Mouse (Mus musculus): ENCODE measurements at regions not wholly inside any gene's neighbourhood (a gene's known extent, or its start where the extent isn't known, plus 50 kb on each side); places are given as distances from the start of the nearest gene placed in this dataset.
"Not testable (repeated sequence)": the region's sequence is repeated elsewhere in the genome, so short reads cannot be mapped to it uniquely, and the experiment has no call there.

- no peak for ATAC-seq (ENCODE audit: low FRiP score)
Observed at GRCm38 (mm10) chr17:27299297-27299696, 95.0 kb upstream of the Lemd2 start.

DNA sequence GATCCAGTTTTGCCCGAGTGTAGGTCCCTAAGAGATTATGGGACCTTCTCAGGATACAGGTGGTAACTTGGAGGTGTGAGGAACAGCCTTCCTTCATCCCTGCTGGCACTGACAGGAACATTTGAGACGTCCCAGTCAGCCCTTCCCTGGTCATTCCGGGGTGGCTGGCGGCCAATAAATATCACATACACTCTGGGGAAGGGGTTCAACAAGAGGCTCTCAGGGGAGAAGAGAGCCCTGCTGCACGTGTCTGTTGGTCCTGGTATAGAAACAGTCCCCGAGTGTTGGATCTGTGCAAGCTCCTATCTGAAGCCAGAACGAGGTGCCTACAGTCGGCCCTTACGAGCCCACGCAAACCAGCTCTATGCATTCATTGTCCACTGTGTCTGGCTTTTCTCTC lies 94.1 kb upstream of the Lemd2 start:
- no peak for ATAC-seq (ENCODE audit: low FRiP score)
- no peaks in the 10 kb centered on the region for H3K27me3 ChIP-seq
- no peak overlapping the region for H3K27ac ChIP-seq
- H3K36me3 ChIP-seq = no peaks in the 10 kb centered on the region
- no peak overlapping the region for H3K4me3 ChIP-seq
- peaks cover 3% of the 10 kb centered on the region; the same call in 1 of the 2 replicates for H3K4me1 ChIP-seq
- H3K4me2 ChIP-seq (replicated peaks) = no peak overlapping the region
- H3K9ac ChIP-seq = no peak overlapping the region
- WGBS = 83% methylated on average over 10 of the region's 10 CpGs
- H3K9me3 ChIP-seq (replicated peaks) = peaks cover 8% of the 10 kb centered on the region

More at GRCm38 (mm10) chr17:27299297-27299696, 95.0 kb upstream of the Lemd2 start:
- H3K4me2 ChIP-seq (replicated peaks) = no peak overlapping the region
- no peaks in the 10 kb centered on the region for H3K36me3 ChIP-seq
- 78% methylated on average over 4 of the region's 4 CpGs for WGBS
- H3K4me3 ChIP-seq = no peak overlapping the region
- H3K9ac ChIP-seq = no peak overlapping the region
- H3K27me3 ChIP-seq = 0 out of 2 replicates have a peak, but pooled peaks cover 3% of the 10 kb centered on the region
- H3K4me1 ChIP-seq = peaks cover 3% of the 10 kb centered on the region; the same call in 1 of the 2 replicates
- H3K9me3 ChIP-seq (replicated peaks) = peaks cover 8% of the 10 kb centered on the region
- no peak overlapping the region for H3K27ac ChIP-seq

DNA sequence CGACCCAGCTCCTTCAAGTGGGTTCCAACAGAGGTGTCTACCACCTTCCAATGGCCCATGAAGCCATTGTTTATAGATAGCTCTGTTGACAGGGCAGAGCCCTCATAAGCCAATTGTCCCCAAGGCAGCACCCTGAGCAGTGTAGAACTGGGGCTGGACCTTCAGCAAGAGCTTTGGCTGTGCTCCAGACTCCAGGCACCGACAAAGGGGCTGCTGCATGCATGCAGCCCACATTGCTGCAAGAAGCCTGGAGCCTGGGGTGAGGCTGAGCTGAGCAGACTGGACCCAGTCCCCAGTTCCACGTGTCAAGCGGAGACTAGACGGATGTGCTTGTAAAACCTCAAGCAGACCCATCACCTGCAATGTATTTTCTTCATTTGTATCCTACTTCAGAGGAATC lies 91.9 kb upstream of the Lemd2 start:
- no peaks in the 10 kb centered on the region for H3K27me3 ChIP-seq
- H3K9ac ChIP-seq = no peak overlapping the region
- no peak for ATAC-seq (ENCODE audit: low FRiP score)
- WGBS = 86% methylated on average over 5 of the region's 5 CpGs
- H3K4me2 ChIP-seq (replicated peaks) = no peak overlapping the region
- H3K9me3 ChIP-seq (replicated peaks) = peaks cover 8% of the 10 kb centered on the region
- 0 out of 2 replicates have a peak, but pooled peaks cover 7% of the 10 kb centered on the region for H3K4me1 ChIP-seq
- no peak overlapping the region for H3K27ac ChIP-seq
- H3K36me3 ChIP-seq = no peaks in the 10 kb centered on the region
- H3K4me3 ChIP-seq = no peak overlapping the region

- Histone ChIP-seq H3K9ac (no peak overlapping the region), H3K4me2 (replicated peaks) (no peak overlapping the region), H3K36me3 (no peaks in the 10 kb centered on the region), H3K4me3 (no peak overlapping the region), H3K4me1 (0 out of 2 replicates have a peak, but pooled peaks cover 7% of the 10 kb centered on the region), H3K27me3 (no peaks in the 10 kb centered on the region), H3K9me3 (replicated peaks) (peaks cover 19% of the 10 kb centered on the region), H3K27ac (no peak overlapping the region)
- 59% methylated on average over 5 of the region's 5 CpGs for WGBS
- no peak for ATAC-seq (ENCODE audit: low FRiP score)
Observed at GRCm38 (mm10) chr17:27294208-27294604, 89.9 kb upstream of the Lemd2 start.

DNA sequence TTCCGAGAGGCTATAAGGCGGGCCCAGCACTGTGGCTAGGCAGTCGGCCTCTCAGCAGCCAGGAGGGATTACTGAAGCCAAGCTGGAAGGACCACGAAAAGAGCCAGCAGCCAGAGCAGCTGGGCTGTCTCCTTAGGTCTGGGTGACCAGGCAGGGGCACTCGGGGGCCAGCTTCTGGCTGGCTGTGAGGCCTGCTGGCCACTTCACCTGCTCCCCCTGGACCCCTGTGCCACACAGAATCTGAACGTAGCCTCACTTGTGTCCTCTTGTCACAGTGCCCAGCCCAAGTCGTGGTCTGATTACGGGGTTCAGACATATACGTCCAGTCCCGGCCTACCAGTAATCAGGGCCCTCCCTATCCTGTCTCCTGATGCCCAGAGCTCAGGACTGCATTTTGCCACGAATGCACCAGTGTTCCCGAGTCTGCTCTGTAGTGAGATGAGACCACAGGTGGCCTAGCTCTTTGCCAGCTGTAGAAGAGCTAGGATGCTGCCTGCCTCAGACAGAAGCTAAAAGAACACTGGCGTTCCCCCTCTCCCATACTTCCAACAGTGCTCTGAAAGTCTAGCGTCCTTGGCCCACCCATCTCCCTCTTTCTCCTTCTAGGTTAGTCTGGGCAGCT lies 89.4 kb upstream of the Lemd2 start:
- Histone ChIP-seq H3K4me2 (replicated peaks) (no peak overlapping the region), H3K27ac (no peak overlapping the region), H3K9ac (no peak overlapping the region), H3K9me3 (replicated peaks) (peaks cover 19% of the 10 kb centered on the region), H3K4me1 (0 out of 2 replicates have a peak, but pooled peaks cover 7% of the 10 kb centered on the region), H3K4me3 (no peak overlapping the region), H3K36me3 (no peaks in the 10 kb centered on the region), H3K27me3 (no peaks in the 10 kb centered on the region)
- WGBS = 85% methylated on average over 14 of the region's 14 CpGs
- ATAC-seq (ENCODE audit: low FRiP score) = no peak

GRCm38 (mm10) chr17:27291673-27292072 lies 87.4 kb upstream of the Lemd2 start:
- Histone ChIP-seq H3K4me3 (no peak overlapping the region), H3K27me3 (no peaks in the 10 kb centered on the region), H3K9me3 (replicated peaks) (peaks cover 18% of the 10 kb centered on the region), H3K27ac (no peak overlapping the region), H3K9ac (no peak overlapping the region), H3K4me1 (0 out of 2 replicates have a peak, but pooled peaks cover 7% of the 10 kb centered on the region), H3K36me3 (no peaks in the 10 kb centered on the region), H3K4me2 (replicated peaks) (no peak overlapping the region)
- ATAC-seq (ENCODE audit: low FRiP score) = no peak
- WGBS = 77% methylated on average over 10 of the region's 10 CpGs

DNA sequence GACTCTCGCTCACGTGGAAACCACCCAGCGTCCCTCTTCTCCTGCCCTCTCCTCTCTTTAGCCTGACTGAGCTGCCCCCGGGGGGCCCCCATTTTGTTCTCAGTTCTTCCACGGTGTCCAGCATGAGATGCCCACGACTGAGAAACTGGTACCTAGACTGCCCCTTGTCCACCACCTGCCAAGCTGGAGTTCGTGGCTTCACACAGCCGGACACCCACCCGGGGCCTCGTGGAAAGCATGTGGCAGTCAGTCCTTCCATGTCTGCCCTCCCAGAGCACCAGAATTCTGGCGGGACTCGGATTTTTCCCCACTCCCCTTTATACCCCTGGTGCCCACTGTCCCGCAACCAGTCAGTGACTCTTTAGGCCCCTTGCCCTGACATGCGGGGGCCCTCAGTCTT lies 86.9 kb upstream of the Lemd2 start:
- no peaks in the 10 kb centered on the region for H3K27me3 ChIP-seq
- no peaks in the 10 kb centered on the region for H3K36me3 ChIP-seq
- no peak overlapping the region for H3K4me2 ChIP-seq (replicated peaks)
- no peak overlapping the region for H3K27ac ChIP-seq
- H3K4me3 ChIP-seq = no peak overlapping the region
- H3K9me3 ChIP-seq (replicated peaks) = peaks cover 13% of the 10 kb centered on the region
- 89% methylated on average over 14 of the region's 14 CpGs for WGBS
- no peak for ATAC-seq (ENCODE audit: low FRiP score)
- no peak overlapping the region for H3K9ac ChIP-seq
- 0 out of 2 replicates have a peak, but pooled peaks cover 7% of the 10 kb centered on the region for H3K4me1 ChIP-seq

GRCm38 (mm10) chr17:27290311-27290710 lies 86.0 kb upstream of the Lemd2 start:
- WGBS = 94% methylated on average over 16 of the region's 16 CpGs
- H3K9me3 ChIP-seq (replicated peaks) = peaks cover 11% of the 10 kb centered on the region
- H3K27ac ChIP-seq = no peak overlapping the region
- no peak for ATAC-seq (ENCODE audit: low FRiP score)
- H3K36me3 ChIP-seq = no peaks in the 10 kb centered on the region
- H3K27me3 ChIP-seq = no peaks in the 10 kb centered on the region
- H3K9ac ChIP-seq = no peak overlapping the region
- 0 out of 2 replicates have a peak, but pooled peaks cover 7% of the 10 kb centered on the region for H3K4me1 ChIP-seq
- no peak overlapping the region for H3K4me2 ChIP-seq (replicated peaks)
- no peak overlapping the region for H3K4me3 ChIP-seq

DNA sequence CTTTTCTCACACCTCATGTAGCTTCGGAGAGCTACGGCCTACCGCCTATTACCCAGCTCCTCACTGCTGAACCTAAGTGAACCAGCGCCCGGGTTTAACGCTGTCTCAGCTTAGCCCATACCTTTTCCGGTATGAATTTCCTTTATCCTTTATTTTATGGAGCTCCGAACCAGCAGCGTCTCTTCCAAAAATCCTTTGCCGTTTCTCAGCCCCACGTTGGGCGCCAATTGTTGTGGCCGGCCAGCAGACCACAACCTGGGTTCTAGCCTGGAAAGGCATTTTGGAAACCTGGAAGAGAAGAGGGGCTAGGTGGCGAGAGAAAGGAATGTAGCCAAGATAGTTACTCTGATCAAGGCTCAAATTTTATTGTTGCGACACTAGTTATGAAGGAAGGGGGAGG lies 85.5 kb upstream of the Lemd2 start:
- not testable (repeated sequence) for H3K27ac ChIP-seq, H3K27me3 ChIP-seq
- WGBS = 96% methylated on average over 14 of the region's 15 CpGs

DNA sequence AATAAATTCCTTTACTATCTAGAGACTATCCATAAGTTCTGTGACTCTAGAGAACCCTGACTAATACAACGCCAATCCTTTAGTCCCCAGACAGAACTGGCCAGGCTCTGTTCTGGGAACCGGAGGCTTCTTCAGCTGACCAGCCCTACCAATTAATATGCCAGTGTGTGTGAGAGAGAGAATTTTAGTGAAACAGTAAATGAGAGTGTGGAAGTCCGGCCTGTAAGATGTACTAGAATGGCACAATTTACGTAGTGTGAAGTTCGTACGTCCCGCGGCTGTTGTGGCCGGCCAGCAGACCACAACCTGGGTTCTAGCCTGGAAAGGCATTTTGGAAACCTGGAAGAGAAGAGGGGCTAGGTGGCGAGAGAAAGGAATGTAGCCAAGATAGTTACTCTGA lies 83.7 kb upstream of the Lemd2 start:
- ATAC-seq (ENCODE audit: low FRiP score); H3K27me3 ChIP-seq; H3K4me2 ChIP-seq (replicated peaks); H3K36me3 ChIP-seq; H3K4me1 ChIP-seq; H3K4me3 ChIP-seq; H3K9ac ChIP-seq; H3K27ac ChIP-seq: not testable (repeated sequence)
- H3K9me3 ChIP-seq (replicated peaks) = peaks cover 11% of the 10 kb centered on the region
- 97% methylated on average over 10 of the region's 10 CpGs for WGBS

More for the DNA sequence above, 85.5 kb upstream of the Lemd2 start:
- not testable (repeated sequence) for H3K9ac ChIP-seq; H3K4me2 ChIP-seq (replicated peaks); H3K36me3 ChIP-seq; H3K4me3 ChIP-seq; ATAC-seq (ENCODE audit: low FRiP score); H3K4me1 ChIP-seq
- H3K9me3 ChIP-seq (replicated peaks) = peaks cover 11% of the 10 kb centered on the region

DNA sequence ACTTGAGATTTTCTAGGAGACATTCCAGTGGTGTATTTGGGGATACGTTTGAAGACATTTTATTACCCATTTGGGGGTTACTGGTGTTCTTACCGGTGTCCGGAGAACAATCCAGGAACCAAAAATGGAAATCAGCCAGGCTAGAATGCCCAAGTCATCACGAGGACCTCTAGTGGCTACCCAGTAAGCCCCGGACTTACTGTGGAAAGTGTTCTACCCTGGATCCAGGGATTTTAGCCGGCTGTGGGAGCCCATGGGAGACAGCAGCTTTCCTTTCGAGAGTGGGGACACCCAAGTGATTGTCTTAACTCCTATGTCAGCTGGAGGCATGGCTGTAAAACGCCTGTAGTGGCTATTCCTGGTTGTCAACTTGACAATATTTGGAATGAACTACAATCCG lies 77.0 kb upstream of the Lemd2 start:
- Histone ChIP-seq H3K27me3 (no peaks in the 10 kb centered on the region), H3K9me3 (replicated peaks) (peaks cover 19% of the 10 kb centered on the region), H3K27ac (no peak overlapping the region), H3K9ac (no peak overlapping the region), H3K36me3 (no peaks in the 10 kb centered on the region), H3K4me1 (no peaks in the 10 kb centered on the region), H3K4me2 (replicated peaks) (no peak overlapping the region), H3K4me3 (no peak overlapping the region)
- 80% methylated on average over 9 of the region's 9 CpGs for WGBS
- ATAC-seq (ENCODE audit: low FRiP score) = no peak

- peaks cover 19% of the 10 kb centered on the region for H3K9me3 ChIP-seq (replicated peaks)
- H3K27ac ChIP-seq; ATAC-seq (ENCODE audit: low FRiP score); H3K4me1 ChIP-seq; H3K9ac ChIP-seq; H3K27me3 ChIP-seq; H3K4me2 ChIP-seq (replicated peaks); H3K36me3 ChIP-seq; H3K4me3 ChIP-seq: not testable (repeated sequence)
- 91% methylated on average over 17 of the region's 17 CpGs for WGBS
Observed at GRCm38 (mm10) chr17:27279491-27280288, 75.4 kb upstream of the Lemd2 start.
